Mouse (Mus musculus): ENCODE measurements at regions not wholly inside any gene's neighbourhood (a gene's known extent, or its start where the extent isn't known, plus 50 kb on each side); places are given as distances from the start of the nearest gene placed in this dataset.
A peak's percentile ranks its signal among the peaks of the same experiment; 100 is the strongest.

GRCm38 (mm10) chr6:12180951-12181350, 273.3 kb downstream of the Phf14 start:
- Histone ChIP-seq H3K9me3 (replicated peaks; ENCODE audit: control insufficient read depth, low read length) (no peaks in the 10 kb centered on the region), H3K4me3 (replicated peaks; ENCODE audit: low read length) (no peak overlapping the region), H3K27me3 (ENCODE audit: control insufficient read depth, insufficient read depth, low read length) (no peaks in the 10 kb centered on the region), H3K4me2 (ENCODE audit: low read depth, low read length) (no peak overlapping the region), H3K4me1 (ENCODE audit: control insufficient read depth, insufficient read depth, low read length) (no peaks in the 10 kb centered on the region), H3K36me3 (ENCODE audit: control insufficient read depth, insufficient read depth, low read length) (no peaks in the 10 kb centered on the region), H3K27ac (ENCODE audit: low read length) (no peak overlapping the region), H3K9ac (ENCODE audit: low read length) (no peak overlapping the region)
- WGBS: 74% methylated on average over 3 of the region's 3 CpGs
- ATAC-seq (ENCODE audit: insufficient read depth, low FRiP score): no peak

GRCm38 (mm10) chr6:12210190-12210589, 302.6 kb downstream of the Phf14 start:
- Histone ChIP-seq H3K4me1 (ENCODE audit: control insufficient read depth, insufficient read depth, low read length) (no peaks in the 10 kb centered on the region), H3K4me2 (ENCODE audit: low read depth, low read length) (no peak overlapping the region)
- WGBS: 52% methylated on average over 1 of the region's 1 CpGs

GRCm38 (mm10) chr6:12214526-12215177, 307.0 kb downstream of the Phf14 start:
- H3K27me3 ChIP-seq (ENCODE audit: control insufficient read depth, insufficient read depth, low read length): no peaks in the 10 kb centered on the region
- no peak overlapping the region for H3K4me2 ChIP-seq (ENCODE audit: low read depth, low read length)
- no peak overlapping the region for H3K4me3 ChIP-seq (replicated peaks; ENCODE audit: low read length)
- H3K27ac ChIP-seq (ENCODE audit: low read length): peak overlapping the region; percentile 83
- ATAC-seq (ENCODE audit: insufficient read depth, low FRiP score): peak; percentile 71
- no peaks in the 10 kb centered on the region for H3K4me1 ChIP-seq (ENCODE audit: control insufficient read depth, insufficient read depth, low read length)
- no peaks in the 10 kb centered on the region for H3K9me3 ChIP-seq (replicated peaks; ENCODE audit: control insufficient read depth, low read length)
- 55% methylated on average over 12 of the region's 12 CpGs for WGBS
- H3K36me3 ChIP-seq (ENCODE audit: control insufficient read depth, insufficient read depth, low read length): no peaks in the 10 kb centered on the region
- no peak overlapping the region for H3K9ac ChIP-seq (ENCODE audit: low read length)

More at GRCm38 (mm10) chr6:12210190-12210589, 302.6 kb downstream of the Phf14 start:
- Histone ChIP-seq H3K36me3 (ENCODE audit: control insufficient read depth, insufficient read depth, low read length) (no peaks in the 10 kb centered on the region), H3K27me3 (ENCODE audit: control insufficient read depth, insufficient read depth, low read length) (no peaks in the 10 kb centered on the region), H3K9me3 (replicated peaks; ENCODE audit: control insufficient read depth, low read length) (no peaks in the 10 kb centered on the region), H3K4me3 (replicated peaks; ENCODE audit: low read length) (no peak overlapping the region), H3K27ac (ENCODE audit: low read length) (no peak overlapping the region), H3K9ac (ENCODE audit: low read length) (no peak overlapping the region)
- ATAC-seq (ENCODE audit: insufficient read depth, low FRiP score): no peak

- ATAC-seq (ENCODE audit: insufficient read depth, low FRiP score): peak; percentile 53; the same call in 1 of the 2 replicates
- Histone ChIP-seq H3K36me3 (ENCODE audit: control insufficient read depth, insufficient read depth, low read length) (no peaks in the 10 kb centered on the region), H3K27me3 (ENCODE audit: control insufficient read depth, insufficient read depth, low read length) (no peaks in the 10 kb centered on the region), H3K4me1 (ENCODE audit: control insufficient read depth, insufficient read depth, low read length) (no peaks in the 10 kb centered on the region), H3K4me3 (replicated peaks; ENCODE audit: low read length) (no peak overlapping the region), H3K9me3 (replicated peaks; ENCODE audit: control insufficient read depth, low read length) (no peaks in the 10 kb centered on the region; the same call in 1 of the 2 replicates), H3K9ac (ENCODE audit: low read length) (no peak overlapping the region), H3K4me2 (ENCODE audit: low read depth, low read length) (no peak overlapping the region), H3K27ac (ENCODE audit: low read length) (no peak overlapping the region; the same call in 1 of the 2 replicates)
- 26% methylated on average over 1 of the region's 1 CpGs for WGBS
These were observed 307.6 kb downstream of the Phf14 start for GRCm38 (mm10) chr6:12215178-12215553.

- H3K27ac ChIP-seq (ENCODE audit: low read length): no peak overlapping the region
- no peaks in the 10 kb centered on the region for H3K27me3 ChIP-seq (ENCODE audit: control insufficient read depth, insufficient read depth, low read length)
- no peak overlapping the region for H3K4me2 ChIP-seq (ENCODE audit: low read depth, low read length)
- no peaks in the 10 kb centered on the region for H3K9me3 ChIP-seq (replicated peaks; ENCODE audit: control insufficient read depth, low read length)
- H3K9ac ChIP-seq (ENCODE audit: low read length): no peak overlapping the region
- ATAC-seq (ENCODE audit: insufficient read depth, low FRiP score): no peak
- H3K36me3 ChIP-seq (ENCODE audit: control insufficient read depth, insufficient read depth, low read length): no peaks in the 10 kb centered on the region
- no peak overlapping the region for H3K4me3 ChIP-seq (replicated peaks; ENCODE audit: low read length)
- WGBS: 30% methylated on average over 1 of the region's 1 CpGs
- H3K4me1 ChIP-seq (ENCODE audit: control insufficient read depth, insufficient read depth, low read length): no peaks in the 10 kb centered on the region
These were observed 336.5 kb downstream of the Phf14 start for GRCm38 (mm10) chr6:12244151-12244550.

- Histone ChIP-seq H3K36me3 (ENCODE audit: control insufficient read depth, insufficient read depth, low read length) (no peaks in the 10 kb centered on the region), H3K9me3 (replicated peaks; ENCODE audit: control insufficient read depth, low read length) (no peaks in the 10 kb centered on the region), H3K4me2 (ENCODE audit: low read depth, low read length) (no peak overlapping the region), H3K9ac (ENCODE audit: low read length) (no peak overlapping the region), H3K27ac (ENCODE audit: low read length) (no peak overlapping the region), H3K27me3 (ENCODE audit: control insufficient read depth, insufficient read depth, low read length) (no peaks in the 10 kb centered on the region), H3K4me3 (replicated peaks; ENCODE audit: low read length) (no peak overlapping the region), H3K4me1 (ENCODE audit: control insufficient read depth, insufficient read depth, low read length) (no peaks in the 10 kb centered on the region)
- ATAC-seq (ENCODE audit: insufficient read depth, low FRiP score): no peak
These were observed 340.4 kb downstream of the Phf14 start for GRCm38 (mm10) chr6:12247975-12248374.

GRCm38 (mm10) chr6:12248599-12248998, 341.0 kb downstream of the Phf14 start:
- no peak for ATAC-seq (ENCODE audit: insufficient read depth, low FRiP score)

GRCm38 (mm10) chr6:12254507-12254906, 346.9 kb downstream of the Phf14 start:
- ATAC-seq (ENCODE audit: insufficient read depth, low FRiP score): no peak
- Histone ChIP-seq H3K4me1 (ENCODE audit: control insufficient read depth, insufficient read depth, low read length) (no peaks in the 10 kb centered on the region), H3K9me3 (replicated peaks; ENCODE audit: control insufficient read depth, low read length) (no peaks in the 10 kb centered on the region), H3K9ac (ENCODE audit: low read length) (no peak overlapping the region), H3K36me3 (ENCODE audit: control insufficient read depth, insufficient read depth, low read length) (no peaks in the 10 kb centered on the region), H3K4me3 (replicated peaks; ENCODE audit: low read length) (no peak overlapping the region), H3K27me3 (ENCODE audit: control insufficient read depth, insufficient read depth, low read length) (no peaks in the 10 kb centered on the region), H3K27ac (ENCODE audit: low read length) (no peak overlapping the region), H3K4me2 (ENCODE audit: low read depth, low read length) (no peak overlapping the region)
- 95% methylated on average over 3 of the region's 3 CpGs for WGBS

More at GRCm38 (mm10) chr6:12248599-12248998, 341.0 kb downstream of the Phf14 start:
- WGBS: 78% methylated on average over 4 of the region's 4 CpGs
- no peaks in the 10 kb centered on the region for H3K9me3 ChIP-seq (replicated peaks; ENCODE audit: control insufficient read depth, low read length)
- no peaks in the 10 kb centered on the region for H3K27me3 ChIP-seq (ENCODE audit: control insufficient read depth, insufficient read depth, low read length)
- H3K4me3 ChIP-seq (replicated peaks; ENCODE audit: low read length): no peak overlapping the region
- no peak overlapping the region for H3K27ac ChIP-seq (ENCODE audit: low read length)
- no peak overlapping the region for H3K9ac ChIP-seq (ENCODE audit: low read length)
- no peaks in the 10 kb centered on the region for H3K4me1 ChIP-seq (ENCODE audit: control insufficient read depth, insufficient read depth, low read length)
- no peak overlapping the region for H3K4me2 ChIP-seq (ENCODE audit: low read depth, low read length)
- H3K36me3 ChIP-seq (ENCODE audit: control insufficient read depth, insufficient read depth, low read length): no peaks in the 10 kb centered on the region

GRCm38 (mm10) chr6:12255434-12255833, 347.8 kb downstream of the Phf14 start:
- ATAC-seq (ENCODE audit: insufficient read depth, low FRiP score): no peak
- no peak overlapping the region for H3K4me3 ChIP-seq (replicated peaks; ENCODE audit: low read length)
- no peak overlapping the region for H3K27ac ChIP-seq (ENCODE audit: low read length)
- H3K4me2 ChIP-seq (ENCODE audit: low read depth, low read length): no peak overlapping the region
- H3K9me3 ChIP-seq (replicated peaks; ENCODE audit: control insufficient read depth, low read length): no peaks in the 10 kb centered on the region
- no peaks in the 10 kb centered on the region for H3K4me1 ChIP-seq (ENCODE audit: control insufficient read depth, insufficient read depth, low read length)
- H3K36me3 ChIP-seq (ENCODE audit: control insufficient read depth, insufficient read depth, low read length): no peaks in the 10 kb centered on the region
- H3K27me3 ChIP-seq (ENCODE audit: control insufficient read depth, insufficient read depth, low read length): no peaks in the 10 kb centered on the region
- 91% methylated on average over 1 of the region's 1 CpGs for WGBS
- no peak overlapping the region for H3K9ac ChIP-seq (ENCODE audit: low read length)

Measured in stomach, embryonic 16.5 days (tissue).